Mouse (Mus musculus): ENCODE measurements around the gene Pex7. TPM values are rescaled to one million over a fixed set of nuclear protein-coding genes. Genes with fewer than 3 reads are reported as not detected.

Gene Pex7
- polyA plus RNA-seq, 1 experiment from 2014 or later = 29.3 TPM

- Histone ChIP-seq H3K9me3 (replicated peaks) (no peaks in the 10 kb centered on the region), H3K4me1 (0 out of 2 replicates have a peak, but pooled peaks cover 4% of the 10 kb centered on the region), H3K4me3 (no peak overlapping the region), H3K27ac (no peak overlapping the region), H3K9ac (no peak overlapping the region), H3K36me3 (no peaks in the 10 kb centered on the region), H3K4me2 (replicated peaks) (no peak overlapping the region), H3K27me3 (no peaks in the 10 kb centered on the region)
- WGBS = 63% methylated on average over 16 of the region's 16 CpGs
- no peak for ATAC-seq (ENCODE audit: low FRiP score)
Observed at GRCm38 (mm10) chr10:19818723-19819355, 88.7 kb downstream of the Pex7 start.

- Histone ChIP-seq H3K36me3 (no peaks in the 10 kb centered on the region), H3K4me1 (0 out of 2 replicates have a peak, but pooled peaks cover 4% of the 10 kb centered on the region), H3K27me3 (no peaks in the 10 kb centered on the region), H3K27ac (no peak overlapping the region), H3K9me3 (replicated peaks) (no peaks in the 10 kb centered on the region), H3K4me2 (replicated peaks) (no peak overlapping the region), H3K4me3 (no peak overlapping the region), H3K9ac (no peak overlapping the region)
- ATAC-seq (ENCODE audit: low FRiP score) = no peak
- 42% methylated on average over 8 of the region's 8 CpGs for WGBS
Observed at GRCm38 (mm10) chr10:19815371-19815770, 92.1 kb downstream of the Pex7 start.

- Histone ChIP-seq H3K4me1 (0 out of 2 replicates have a peak, but pooled peaks cover 4% of the 10 kb centered on the region), H3K9me3 (replicated peaks) (no peaks in the 10 kb centered on the region), H3K36me3 (no peaks in the 10 kb centered on the region), H3K27me3 (no peaks in the 10 kb centered on the region), H3K27ac (no peak overlapping the region), H3K4me2 (replicated peaks) (no peak overlapping the region), H3K4me3 (no peak overlapping the region), H3K9ac (no peak overlapping the region)
- no peak for ATAC-seq (ENCODE audit: low FRiP score)
- 65% methylated on average over 9 of the region's 9 CpGs for WGBS
Observed at GRCm38 (mm10) chr10:19811436-19812172, 95.9 kb downstream of the Pex7 start.

- no peak overlapping the region for H3K9ac ChIP-seq
- no peaks in the 10 kb centered on the region for H3K9me3 ChIP-seq (replicated peaks)
- no peak overlapping the region for H3K27ac ChIP-seq
- no peak for ATAC-seq (ENCODE audit: low FRiP score)
- no peaks in the 10 kb centered on the region for H3K4me1 ChIP-seq
- no peaks in the 10 kb centered on the region for H3K27me3 ChIP-seq
- H3K36me3 ChIP-seq = no peaks in the 10 kb centered on the region
- H3K4me2 ChIP-seq (replicated peaks) = no peak overlapping the region
- no peak overlapping the region for H3K4me3 ChIP-seq
- 89% methylated on average over 7 of the region's 7 CpGs for WGBS
Observed at GRCm38 (mm10) chr10:19804763-19805162, 102.7 kb downstream of the Pex7 start.

Other genes with a start within 250 kb of the Pex7 start
- 0.09 TPM in 1 of 2 replicates, not detected in the other for gene Il20ra, start 195.1 kb downstream of the Pex7 start, polyA plus RNA-seq (2016; fragmentation: Nextera tagmentation; extraction: Ambion mirVana)
- 0.79 and 0.93 TPM in 2 replicates for gene Slc35d3, start 56.2 kb downstream of the Pex7 start, polyA plus RNA-seq (2016; fragmentation: Nextera tagmentation; extraction: Ambion mirVana)
- gene Map3k5, start 26.8 kb upstream of the Pex7 start, polyA plus RNA-seq (2016; fragmentation: Nextera tagmentation; extraction: Ambion mirVana) = 1.3 TPM in 2 replicates
- 10.5 and 12.3 TPM in 2 replicates for gene Map7, start 240.8 kb upstream of the Pex7 start, polyA plus RNA-seq (2016; fragmentation: Nextera tagmentation; extraction: Ambion mirVana)

All from hindbrain, embryonic 12.5 days (tissue).